Mouse (Mus musculus) midbrain, embryonic 13.5 days (tissue): ENCODE results near the gene Mapk10. TPM values are rescaled to one million over a fixed set of nuclear protein-coding genes. Genes with fewer than 3 reads are reported as not detected.

Experiments used
- ATAC-seq: fragments of 200-750 bp; cut with Nextera tagmentation; 2 replicates; pipeline ENCODE4 v1.8.0; 2017; ENCODE audit warnings: mild to moderate bottlenecking, moderate TSS enrichment, moderate library complexity
- H3K27ac ChIP-seq: fragments of 300-500 bp; sonication (generic); 2 replicates; pipeline ENCODE4 v1.5.1; 2015; ENCODE audit warnings: inconsistent platforms, mild to moderate bottlenecking, moderate library complexity
- H3K27me3 ChIP-seq: fragments of 300-500 bp; sonication (generic); 2 replicates; pipeline ENCODE4 v1.6.1; 2015; ENCODE audit warnings: mild to moderate bottlenecking, inconsistent platforms
- H3K36me3 ChIP-seq: fragments of 300-500 bp; sonication (generic); 2 replicates; pipeline ENCODE4 v1.6.1; 2015; ENCODE audit warnings: mild to moderate bottlenecking, inconsistent platforms
- H3K4me1 ChIP-seq: fragments of 300-500 bp; sonication (generic); replicated peaks from 2 replicates; pipeline ENCODE4 v1.6.1; 2015; ENCODE audit warnings: inconsistent platforms
- H3K4me2 ChIP-seq: fragments of 300-500 bp; sonication (generic); replicated peaks from 2 replicates; pipeline ENCODE4 v1.6.1; 2015; ENCODE audit warnings: moderate library complexity, mild to moderate bottlenecking, inconsistent platforms
- H3K4me3 ChIP-seq: fragments of 300-500 bp; sonication (generic); replicated peaks from 2 replicates; pipeline ENCODE4 v1.5.1; 2015; ENCODE audit warnings: mild to moderate bottlenecking, inconsistent platforms
- H3K9ac ChIP-seq: fragments of 300-500 bp; sonication (generic); replicated peaks from 2 replicates; pipeline ENCODE4 v1.6.1; 2015; ENCODE audit warnings: mild to moderate bottlenecking, inconsistent platforms
- H3K9me3 ChIP-seq: fragments of 300-500 bp; sonication (generic); 2 replicates; pipeline ENCODE4 v1.6.1; 2016; ENCODE audit warnings: mild to moderate bottlenecking, inconsistent platforms
- WGBS: fragments of 180-500 bp; shearing (Covaris S2); methylation state at CpG from one replicate; pipeline ENCODE4 v1.1.7; 2015; 5-methylcytosine and 5-hydroxymethylcytosine counted together
- polyA plus RNA-seq: library from polyadenylated mRNA; unstranded; fragments of >200 nt; fragmentation: Nextera tagmentation; extraction: Ambion mirVana; gene quantifications from 2 replicates; pipeline ENCODE4 v1.2.1, GENCODE M21; 2015

Gene Mapk10
- polyA plus RNA-seq, result 104 and 107 TPM in 2 replicates

- Histone ChIP-seq H3K27ac (peak within 1 kb of the TSS; percentile 91), H3K4me2 (peak within 1 kb of the TSS; percentile 71), H3K9me3 (peaks cover 7% of the 10 kb centered on the region; the same call in 1 of the 2 replicates), H3K27me3 (no peaks in the 10 kb centered on the region), H3K9ac (peak within 1 kb of the TSS; percentile 77), H3K4me1 (peaks cover 40% of the 10 kb centered on the region), H3K36me3 (no peaks in the 10 kb centered on the region), H3K4me3 (peak within 1 kb of the TSS; percentile 57)
- WGBS, result 6% methylated on average over 16 of the region's 16 CpGs
- peak; percentile 99 for ATAC-seq
These were observed at the start of gene Mapk10 for GRCm38 (mm10) chr5:103211101-103211848. TSS of gene Mapk10 (minus strand) at chr5:103211334.

- Histone ChIP-seq H3K4me2 (no peak overlapping the region), H3K9me3 (no peaks in the 10 kb centered on the region), H3K27ac (no peak overlapping the region), H3K9ac (no peak overlapping the region), H3K36me3 (no peaks in the 10 kb centered on the region), H3K27me3 (no peaks in the 10 kb centered on the region), H3K4me3 (no peak overlapping the region), H3K4me1 (no peaks in the 10 kb centered on the region)
- WGBS, result 89% methylated on average over 5 of the region's 5 CpGs
- ATAC-seq, result no peak
These were observed 45.0 kb upstream of the Mapk10 start for GRCm38 (mm10) chr5:103256144-103256543.

DNA sequence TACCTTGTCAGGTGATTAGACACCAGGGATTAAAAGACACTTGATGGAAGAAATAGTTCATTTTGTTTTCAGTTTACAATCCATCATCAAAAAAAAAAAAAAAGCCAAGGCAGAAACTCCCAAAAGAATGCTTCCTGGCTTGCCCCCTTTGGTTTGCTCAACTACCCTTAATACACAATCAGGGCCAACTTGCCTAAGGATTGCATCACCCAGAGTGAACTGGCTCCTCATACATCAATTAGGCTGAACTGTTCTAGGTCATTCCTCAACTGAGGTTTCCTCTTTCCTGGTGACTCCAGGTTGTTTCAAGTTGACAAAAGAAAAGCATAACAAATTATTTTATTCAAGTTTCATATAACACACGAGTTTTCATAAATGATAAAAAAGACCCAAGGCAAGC, 31.3 kb upstream of the Mapk10 start:
- H3K9ac ChIP-seq, result no peak overlapping the region
- H3K9me3 ChIP-seq, result 0 out of 2 replicates have a peak, but pooled peaks cover 3% of the 10 kb centered on the region
- H3K27me3 ChIP-seq, result no peaks in the 10 kb centered on the region
- ATAC-seq, result no peak
- no peak overlapping the region for H3K27ac ChIP-seq
- WGBS, result 69% methylated on average over 1 of the region's 1 CpGs
- H3K4me1 ChIP-seq, result no peaks in the 10 kb centered on the region
- H3K4me3 ChIP-seq, result no peak overlapping the region
- no peak overlapping the region for H3K4me2 ChIP-seq
- H3K36me3 ChIP-seq, result no peaks in the 10 kb centered on the region

DNA sequence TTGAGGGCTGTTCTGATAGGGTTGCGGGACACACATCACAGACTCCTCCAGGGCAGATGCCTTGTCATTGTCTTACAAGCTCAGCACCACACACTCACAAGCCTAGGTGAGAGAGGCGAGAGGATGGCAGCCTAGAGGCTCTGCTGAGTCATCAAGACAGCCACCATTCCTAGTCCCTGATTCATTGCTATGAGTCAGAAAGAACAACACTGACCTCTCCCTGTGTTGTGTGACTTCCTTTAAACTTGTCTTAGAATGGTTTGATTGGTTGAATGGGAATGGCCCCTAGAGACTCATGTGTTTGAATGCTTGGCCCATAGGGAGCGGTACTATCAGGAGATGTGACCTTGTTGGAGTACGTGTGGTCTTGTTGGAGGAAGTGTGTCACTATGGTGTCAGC, 20.7 kb upstream of the Mapk10 start:
- no peaks in the 10 kb centered on the region for H3K36me3 ChIP-seq
- H3K4me1 ChIP-seq, result no peaks in the 10 kb centered on the region
- H3K4me3 ChIP-seq, result no peak overlapping the region
- no peaks in the 10 kb centered on the region for H3K27me3 ChIP-seq
- no peak overlapping the region for H3K4me2 ChIP-seq
- no peak overlapping the region for H3K27ac ChIP-seq
- no peaks in the 10 kb centered on the region for H3K9me3 ChIP-seq
- WGBS, result 88% methylated on average over 4 of the region's 4 CpGs
- no peak overlapping the region for H3K9ac ChIP-seq
- no peak for ATAC-seq

DNA sequence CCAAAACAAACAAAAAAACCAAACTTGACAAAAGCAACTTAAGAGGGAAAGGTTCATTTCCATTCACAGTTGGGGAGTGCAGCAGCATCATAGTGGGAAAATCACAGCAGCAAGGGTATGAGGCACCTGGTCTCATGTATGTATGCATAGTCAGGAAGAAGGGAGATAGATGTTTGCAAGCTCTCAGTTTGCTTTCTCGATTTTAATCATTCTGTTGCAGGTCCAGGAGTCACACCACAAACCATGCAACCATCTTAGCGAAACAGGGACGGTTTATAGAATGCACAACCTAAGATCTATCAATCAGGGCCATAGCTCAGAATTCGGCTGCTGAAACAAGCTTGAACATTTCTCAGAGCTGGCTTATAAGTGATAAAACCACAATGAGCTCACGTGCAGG, 19.2 kb upstream of the Mapk10 start:
- WGBS, result 94% methylated on average over 5 of the region's 5 CpGs

GRCm38 (mm10) chr5:103229321-103229720, 18.2 kb upstream of the Mapk10 start:
- Histone ChIP-seq H3K4me3 (no peak overlapping the region), H3K27me3 (no peaks in the 10 kb centered on the region), H3K9me3 (no peaks in the 10 kb centered on the region), H3K4me1 (no peaks in the 10 kb centered on the region), H3K4me2 (no peak overlapping the region), H3K36me3 (no peaks in the 10 kb centered on the region), H3K27ac (no peak overlapping the region), H3K9ac (no peak overlapping the region)
- 80% methylated on average over 3 of the region's 3 CpGs for WGBS
- ATAC-seq, result no peak

More for the DNA sequence above, 19.2 kb upstream of the Mapk10 start:
- Histone ChIP-seq H3K27me3 (no peaks in the 10 kb centered on the region), H3K4me3 (no peak overlapping the region), H3K9me3 (no peaks in the 10 kb centered on the region), H3K4me2 (no peak overlapping the region), H3K36me3 (no peaks in the 10 kb centered on the region), H3K9ac (no peak overlapping the region), H3K4me1 (no peaks in the 10 kb centered on the region), H3K27ac (no peak overlapping the region)
- no peak for ATAC-seq

- WGBS, result 48% methylated on average over 2 of the region's 2 CpGs
- no peaks in the 10 kb centered on the region for H3K9me3 ChIP-seq
- H3K27me3 ChIP-seq, result no peaks in the 10 kb centered on the region
- ATAC-seq, result no peak
- no peak overlapping the region for H3K27ac ChIP-seq
- no peak overlapping the region for H3K9ac ChIP-seq
- H3K4me1 ChIP-seq, result no peaks in the 10 kb centered on the region
- H3K4me3 ChIP-seq, result no peak overlapping the region
- no peak overlapping the region for H3K4me2 ChIP-seq
- H3K36me3 ChIP-seq, result no peaks in the 10 kb centered on the region
These were observed 10.9 kb upstream of the Mapk10 start for GRCm38 (mm10) chr5:103221997-103222396.

DNA sequence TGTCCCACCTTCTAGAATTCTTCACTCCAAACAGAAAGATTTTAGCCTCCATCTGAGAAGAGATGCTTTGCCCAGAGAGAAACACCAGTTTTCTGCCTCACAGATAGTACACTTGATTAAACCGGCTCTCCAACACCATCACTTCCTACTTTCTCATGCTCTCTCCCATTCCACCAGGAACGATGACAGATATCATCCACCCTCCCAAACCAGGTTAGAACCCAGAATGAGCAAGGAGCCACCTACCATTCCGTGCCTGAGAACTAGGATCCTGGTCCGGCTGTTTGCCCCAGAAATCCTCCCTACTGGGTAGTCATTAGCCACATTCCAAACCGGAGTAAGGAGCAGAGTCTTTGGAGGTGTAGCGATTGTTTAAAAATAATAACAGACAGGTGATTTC, 490 bp downstream of the Mapk10 start:
- 0 out of 2 replicates have a peak, but pooled peaks cover under 1% of the 10 kb centered on the region for H3K36me3 ChIP-seq
- H3K9me3 ChIP-seq, result peaks cover 4% of the 10 kb centered on the region; the same call in 1 of the 2 replicates
- peaks cover 40% of the 10 kb centered on the region for H3K4me1 ChIP-seq
- peak overlapping the region; percentile 91 for H3K27ac ChIP-seq
- H3K27me3 ChIP-seq, result no peaks in the 10 kb centered on the region
- peak overlapping the region; percentile 57 for H3K4me3 ChIP-seq
- WGBS, result 5% methylated on average over 6 of the region's 6 CpGs
- peak; percentile 44 for ATAC-seq
- H3K4me2 ChIP-seq, result peak overlapping the region; percentile 71
- H3K9ac ChIP-seq, result peak overlapping the region; percentile 77

DNA sequence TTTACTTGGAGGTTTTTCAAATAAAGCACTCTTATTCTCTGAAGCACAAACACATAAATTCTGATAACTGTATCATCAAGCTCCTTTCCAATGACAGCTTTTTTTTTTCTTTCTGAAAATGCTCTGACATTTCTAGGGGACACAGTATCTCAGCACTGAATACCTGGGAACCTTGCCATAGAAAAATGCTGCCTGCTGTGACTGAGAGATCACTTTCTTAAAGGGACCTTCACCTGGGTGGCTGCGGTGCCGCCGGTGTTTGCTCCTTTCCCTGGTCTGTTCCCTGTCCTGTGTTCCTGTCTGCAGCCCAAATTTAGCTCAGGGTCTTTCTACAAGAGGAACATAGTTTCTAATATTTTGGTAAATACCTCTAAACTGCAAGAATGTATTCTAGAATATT, 1.1 kb downstream of the Mapk10 start:
- ATAC-seq, result no peak

DNA sequence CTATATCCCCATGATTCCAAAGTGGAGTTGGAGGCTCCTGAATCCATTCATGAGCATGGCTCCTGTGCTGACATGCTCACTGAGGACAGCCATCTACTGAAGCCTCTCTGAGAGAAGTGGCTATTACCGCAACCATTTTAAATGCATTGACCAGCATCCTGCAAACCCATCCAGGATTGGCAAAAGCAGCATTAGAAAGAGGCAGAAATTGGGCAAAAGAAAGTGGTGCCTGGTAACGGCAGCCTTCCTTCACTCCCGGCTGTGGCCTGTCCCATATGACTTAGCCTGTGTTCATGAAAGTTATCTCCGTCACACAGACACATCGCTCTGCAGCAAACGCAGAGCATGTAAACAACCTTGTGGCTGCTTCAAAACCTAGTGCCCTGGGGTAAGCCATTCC, 1.6 kb downstream of the Mapk10 start:
- Histone ChIP-seq H3K36me3 (peaks cover 10% of the 10 kb centered on the region), H3K4me3 (peak overlapping the region; percentile 57), H3K4me2 (peak overlapping the region; percentile 71), H3K9me3 (peaks cover under 1% of the 10 kb centered on the region; the same call in 1 of the 2 replicates), H3K27ac (peak overlapping the region; percentile 91), H3K4me1 (peaks cover 40% of the 10 kb centered on the region), H3K27me3 (no peaks in the 10 kb centered on the region), H3K9ac (peak overlapping the region; percentile 77)
- 33% methylated on average over 6 of the region's 6 CpGs for WGBS
- ATAC-seq, result no peak

More for the DNA sequence above, 1.1 kb downstream of the Mapk10 start:
- peaks cover 6% of the 10 kb centered on the region; the same call in 1 of the 2 replicates for H3K36me3 ChIP-seq
- peak overlapping the region; percentile 77 for H3K9ac ChIP-seq
- H3K27ac ChIP-seq, result peak overlapping the region; percentile 91
- H3K27me3 ChIP-seq, result no peaks in the 10 kb centered on the region
- 32% methylated on average over 3 of the region's 3 CpGs for WGBS
- peak overlapping the region; percentile 57 for H3K4me3 ChIP-seq
- peaks cover 4% of the 10 kb centered on the region; the same call in 1 of the 2 replicates for H3K9me3 ChIP-seq
- peaks cover 40% of the 10 kb centered on the region for H3K4me1 ChIP-seq
- H3K4me2 ChIP-seq, result peak overlapping the region; percentile 71

GRCm38 (mm10) chr5:103208869-103209268, 2.3 kb downstream of the Mapk10 start:
- peak overlapping the region; percentile 91 for H3K27ac ChIP-seq
- 35% methylated on average over 8 of the region's 8 CpGs for WGBS
- no peaks in the 10 kb centered on the region for H3K27me3 ChIP-seq
- H3K9me3 ChIP-seq, result no peaks in the 10 kb centered on the region
- peak overlapping the region; percentile 57 for H3K4me3 ChIP-seq
- no peak for ATAC-seq
- peak overlapping the region; percentile 71 for H3K4me2 ChIP-seq
- peak overlapping the region; percentile 77 for H3K9ac ChIP-seq
- peaks cover 40% of the 10 kb centered on the region for H3K4me1 ChIP-seq
- peaks cover 11% of the 10 kb centered on the region for H3K36me3 ChIP-seq

DNA sequence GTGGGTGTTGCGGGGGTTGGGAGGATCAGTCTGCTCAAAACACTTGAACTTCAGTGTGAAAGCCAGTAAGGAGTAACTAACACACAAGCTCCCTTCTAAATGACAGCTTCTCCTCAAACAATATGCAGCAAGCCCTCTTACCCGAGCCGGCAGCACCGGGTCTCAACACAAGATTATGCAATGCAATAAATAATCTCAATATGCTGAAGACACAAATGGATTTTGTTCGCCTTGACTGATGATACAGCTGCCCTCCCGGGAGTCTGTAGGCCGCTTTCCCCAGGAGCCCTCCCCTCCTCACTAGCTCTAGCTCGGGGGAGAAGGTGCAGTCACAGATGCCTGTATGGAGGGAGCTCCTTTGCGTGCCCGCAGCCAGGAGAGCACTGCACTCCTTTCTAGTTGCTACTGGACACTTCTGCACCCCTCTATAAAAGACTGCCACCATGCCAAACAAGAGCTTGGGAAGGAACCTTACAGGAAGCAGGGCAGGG, 3.1 kb downstream of the Mapk10 start:
- peak overlapping the region; percentile 91 for H3K27ac ChIP-seq
- no peaks in the 10 kb centered on the region for H3K27me3 ChIP-seq
- peaks cover 13% of the 10 kb centered on the region for H3K36me3 ChIP-seq
- H3K4me1 ChIP-seq, result peaks cover 40% of the 10 kb centered on the region
- H3K4me2 ChIP-seq, result peak overlapping the region; percentile 71
- H3K9me3 ChIP-seq, result no peaks in the 10 kb centered on the region
- 46% methylated on average over 10 of the region's 10 CpGs for WGBS
- H3K9ac ChIP-seq, result peak overlapping the region; percentile 77
- ATAC-seq, result no peak
- peak overlapping the region; percentile 57 for H3K4me3 ChIP-seq
